22 mouse cellular contexts compared by ENCODE assay signal in the genomic region with DNA sequence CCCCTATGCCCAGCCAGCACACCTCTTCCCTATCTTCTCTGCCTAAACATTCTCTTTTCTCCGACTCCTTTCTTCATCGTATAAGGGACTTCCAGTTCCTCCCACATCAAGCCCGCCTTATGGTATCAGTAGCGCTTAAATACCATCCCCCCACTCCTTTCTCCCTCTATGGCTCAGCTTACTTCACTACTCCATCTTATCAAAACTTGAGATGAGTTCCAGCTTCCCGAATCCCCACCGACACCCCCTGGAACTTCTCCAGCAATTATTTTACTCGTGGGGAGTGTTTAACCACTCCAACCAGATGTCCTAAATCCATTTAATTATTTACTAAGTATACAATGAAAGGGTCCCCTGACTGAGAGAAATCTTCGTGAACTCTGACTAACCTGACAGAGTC.
"Had no signal": no experiment of that assay in that cellular context is flagged by ENCODE, and none has a peak within 500 bp of the region (broad histone marks: within the 10 kb centered on the region; RNA-seq: fewer than 3 reads in every experiment).

No protein-coding gene starts in this region.

- H3K27ac ChIP-seq: limb, embryonic 12.5 days; limb, embryonic 15.5 days; liver, embryonic 14.5 days; macrophage; midbrain, embryonic 12.5 days; midbrain, embryonic 15.5 days; neural tube, embryonic 12.5 days; neural tube, embryonic 15.5 days; stomach, embryonic 15.5 days had no signal

- H3K9ac ChIP-seq: limb, embryonic 12.5 days; limb, embryonic 15.5 days; liver, embryonic 14.5 days; liver, postnatal 0 days; midbrain, embryonic 12.5 days; midbrain, embryonic 15.5 days; neural tube, embryonic 12.5 days; neural tube, embryonic 15.5 days; stomach, embryonic 15.5 days had no signal

- H3K4me3 ChIP-seq: limb, embryonic 12.5 days; limb, embryonic 15.5 days; midbrain, embryonic 12.5 days; midbrain, embryonic 15.5 days; neural tube, embryonic 12.5 days; neural tube, embryonic 15.5 days; stomach, embryonic 15.5 days had no signal

- ATAC-seq: hindbrain, embryonic 16.5 days; intestine, postnatal 0 days; liver, postnatal 0 days; lung, postnatal 0 days; midbrain, embryonic 15.5 days had no signal

- H3K4me1 ChIP-seq: midbrain, embryonic 12.5 days; midbrain, embryonic 15.5 days; neural tube, embryonic 12.5 days had no signal

- DNase-seq: kidney, postnatal 10 days; left cerebral cortex, postnatal 4 days; liver, postnatal 0 days; right cerebral cortex, adult 18-20 months; right cerebral cortex, postnatal 14 days; right cerebral cortex, postnatal 4 days; thymus, adult 2 months; thymus, postnatal 14 days; thymus, postnatal 4 days had no signal

- H3K36me3 ChIP-seq: limb, embryonic 12.5 days; limb, embryonic 15.5 days; midbrain, embryonic 12.5 days; midbrain, embryonic 15.5 days; neural tube, embryonic 12.5 days; neural tube, embryonic 15.5 days; stomach, embryonic 15.5 days had no signal

- H3K27me3 ChIP-seq: limb, embryonic 12.5 days; limb, embryonic 15.5 days; midbrain, embryonic 12.5 days; midbrain, embryonic 15.5 days; neural tube, embryonic 12.5 days; neural tube, embryonic 15.5 days; stomach, embryonic 15.5 days had no signal

- H3K9me3 ChIP-seq: limb, embryonic 12.5 days; limb, embryonic 15.5 days; midbrain, embryonic 12.5 days; midbrain, embryonic 15.5 days; neural tube, embryonic 12.5 days; neural tube, embryonic 15.5 days; stomach, embryonic 15.5 days had no signal

- H3K4me2 ChIP-seq: limb, embryonic 12.5 days; limb, embryonic 15.5 days; liver, embryonic 11.5 days; midbrain, embryonic 12.5 days; midbrain, embryonic 15.5 days; neural tube, embryonic 12.5 days; neural tube, embryonic 15.5 days; stomach, embryonic 15.5 days had no signal
